Mouse (Mus musculus): Measurements from ENCODE around the gene Olfr1240. TPM values are rescaled to one million over a fixed set of nuclear protein-coding genes. Genes with fewer than 3 reads are reported as not detected.

Gene Olfr1240
- not detected in 2 replicates for total RNA-seq (2014; fragmentation: Nextera tagmentation)
- not detected in 2 replicates for total RNA-seq (2017)

- ATAC-seq (replicated peaks; ENCODE audit: poor library complexity, severe bottlenecking), result no peak
Observed at GRCm38 (mm10) chr2:89442900-89443299, at the start of gene Olfr1240. TSS of gene Olfr1240 (minus strand) at chr2:89443000.

- no peak for ATAC-seq (replicated peaks; ENCODE audit: poor library complexity, severe bottlenecking)
Observed at GRCm38 (mm10) chr2:89487026-89487425, 44.2 kb upstream of the Olfr1240 start, which contains the start of gene Olfr1241. TSS of gene Olfr1241 (minus strand) at chr2:89487126.

- no peak for ATAC-seq (replicated peaks; ENCODE audit: poor library complexity, severe bottlenecking)
Observed at GRCm38 (mm10) chr2:89420307-89420706, 22.5 kb downstream of the Olfr1240 start, which contains the start of gene Olfr1239. TSS of gene Olfr1239 (minus strand) at chr2:89420407.

GRCm38 (mm10) chr2:89414557-89414956, 28.2 kb downstream of the Olfr1240 start:
- no peak for ATAC-seq (replicated peaks; ENCODE audit: poor library complexity, severe bottlenecking)

GRCm38 (mm10) chr2:89409576-89409975, 33.2 kb downstream of the Olfr1240 start, which contains the start of gene Olfr1238:
TSS of gene Olfr1238 (minus strand) at chr2:89409676.
- no peak for ATAC-seq (replicated peaks; ENCODE audit: poor library complexity, severe bottlenecking)

- ATAC-seq (replicated peaks; ENCODE audit: poor library complexity, severe bottlenecking), result no peak
Observed at GRCm38 (mm10) chr2:89400882-89401281, 41.9 kb downstream of the Olfr1240 start.

Other genes starting within 250 kb of the Olfr1240 start
- not detected in 2 replicates for gene Olfr1226, start 243.0 kb downstream of the Olfr1240 start, total RNA-seq (2014; fragmentation: Nextera tagmentation)
- gene Olfr1226, start 243.0 kb downstream of the Olfr1240 start, total RNA-seq (2017), result not detected in 2 replicates
- not detected in 2 replicates for gene Olfr1228, start 188.9 kb downstream of the Olfr1240 start, total RNA-seq (2014; fragmentation: Nextera tagmentation)
- gene Olfr1228, start 188.9 kb downstream of the Olfr1240 start, total RNA-seq (2017), result not detected in 2 replicates
- not detected in 2 replicates for gene Olfr1229, start 155.0 kb downstream of the Olfr1240 start, total RNA-seq (2014; fragmentation: Nextera tagmentation)
- not detected in 2 replicates for gene Olfr1229, start 155.0 kb downstream of the Olfr1240 start, total RNA-seq (2017)
- not detected in 2 replicates for gene Olfr1230, start 145.7 kb downstream of the Olfr1240 start, total RNA-seq (2014; fragmentation: Nextera tagmentation)
- not detected in 2 replicates for gene Olfr1230, start 145.7 kb downstream of the Olfr1240 start, total RNA-seq (2017)
- gene Olfr1231, start 135.9 kb downstream of the Olfr1240 start, total RNA-seq (2014; fragmentation: Nextera tagmentation), result not detected in 2 replicates
- gene Olfr1231, start 135.9 kb downstream of the Olfr1240 start, total RNA-seq (2017), result not detected in 2 replicates
- not detected in 2 replicates for gene Olfr1232, start 113.3 kb downstream of the Olfr1240 start, total RNA-seq (2014; fragmentation: Nextera tagmentation)
- not detected in 2 replicates for gene Olfr1232, start 113.3 kb downstream of the Olfr1240 start, total RNA-seq (2017)
- gene Olfr1233, start 100.6 kb downstream of the Olfr1240 start, total RNA-seq (2014; fragmentation: Nextera tagmentation), result not detected in 2 replicates
- gene Olfr1233, start 100.6 kb downstream of the Olfr1240 start, total RNA-seq (2017), result not detected in 2 replicates
- not detected in 2 replicates for gene Olfr1234, start 78.1 kb downstream of the Olfr1240 start, total RNA-seq (2014; fragmentation: Nextera tagmentation)
- not detected in 2 replicates for gene Olfr1234, start 78.1 kb downstream of the Olfr1240 start, total RNA-seq (2017)
- gene Olfr1238, start 33.3 kb downstream of the Olfr1240 start, total RNA-seq (2014; fragmentation: Nextera tagmentation), result not detected in 2 replicates
- not detected in 2 replicates for gene Olfr1238, start 33.3 kb downstream of the Olfr1240 start, total RNA-seq (2017)
- not detected in 2 replicates for gene Olfr1239, start 22.6 kb downstream of the Olfr1240 start, total RNA-seq (2014; fragmentation: Nextera tagmentation)
- gene Olfr1239, start 22.6 kb downstream of the Olfr1240 start, total RNA-seq (2017), result not detected in 2 replicates
- not detected in 2 replicates for gene Olfr1241, start 44.1 kb upstream of the Olfr1240 start, total RNA-seq (2014; fragmentation: Nextera tagmentation)
- not detected in 2 replicates for gene Olfr1241, start 44.1 kb upstream of the Olfr1240 start, total RNA-seq (2017)
- not detected in 2 replicates for gene Olfr1242, start 55.3 kb upstream of the Olfr1240 start, total RNA-seq (2014; fragmentation: Nextera tagmentation)
- gene Olfr1242, start 55.3 kb upstream of the Olfr1240 start, total RNA-seq (2017), result not detected in 2 replicates
- not detected in 2 replicates for gene Olfr1243, start 88.5 kb upstream of the Olfr1240 start, total RNA-seq (2014; fragmentation: Nextera tagmentation)
- gene Olfr1243, start 88.5 kb upstream of the Olfr1240 start, total RNA-seq (2017), result not detected in 2 replicates
- not detected in 2 replicates for gene Olfr1245, start 135.4 kb upstream of the Olfr1240 start, total RNA-seq (2014; fragmentation: Nextera tagmentation)
- gene Olfr1245, start 135.4 kb upstream of the Olfr1240 start, total RNA-seq (2017), result not detected in 2 replicates
- gene Olfr1246, start 150.2 kb upstream of the Olfr1240 start, total RNA-seq (2014; fragmentation: Nextera tagmentation), result not detected in 2 replicates
- not detected in 2 replicates for gene Olfr1246, start 150.2 kb upstream of the Olfr1240 start, total RNA-seq (2017)
- not detected in 2 replicates for gene Olfr1247, start 171.1 kb upstream of the Olfr1240 start, total RNA-seq (2014; fragmentation: Nextera tagmentation)
- gene Olfr1247, start 171.1 kb upstream of the Olfr1240 start, total RNA-seq (2017), result not detected in 2 replicates
- gene Olfr1248, start 175.2 kb upstream of the Olfr1240 start, total RNA-seq (2014; fragmentation: Nextera tagmentation), result not detected in 2 replicates
- not detected in 2 replicates for gene Olfr1248, start 175.2 kb upstream of the Olfr1240 start, total RNA-seq (2017)
- gene Olfr1249, start 192.0 kb upstream of the Olfr1240 start, total RNA-seq (2014; fragmentation: Nextera tagmentation), result not detected in 2 replicates
- not detected in 2 replicates for gene Olfr1249, start 192.0 kb upstream of the Olfr1240 start, total RNA-seq (2017)
- not detected in 2 replicates for gene Olfr1250, start 218.5 kb upstream of the Olfr1240 start, total RNA-seq (2014; fragmentation: Nextera tagmentation)
- not detected in 2 replicates for gene Olfr1250, start 218.5 kb upstream of the Olfr1240 start, total RNA-seq (2017)
- gene Olfr1251, start 228.9 kb upstream of the Olfr1240 start, total RNA-seq (2014; fragmentation: Nextera tagmentation), result not detected in 2 replicates
- not detected in 2 replicates for gene Olfr1251, start 228.9 kb upstream of the Olfr1240 start, total RNA-seq (2017)

Measured in granulocyte monocyte progenitor cell, adult 5-6 weeks (primary cell).